Mouse (Mus musculus) hindbrain, embryonic 15.5 days (tissue): ENCODE measurements around the gene Stum. TPM values are rescaled to one million over a fixed set of nuclear protein-coding genes. Genes with fewer than 3 reads are reported as not detected.
"Not testable (repeated sequence)": the region's sequence is repeated elsewhere in the genome, so short reads cannot be mapped to it uniquely, and the experiment has no call there.

Source experiments
- ATAC-seq: fragments of 200-750 bp; cut with Nextera tagmentation; 2 replicates; pipeline ENCODE4 v1.8.0; 2017; ENCODE audit warnings: low read depth, moderate number of reproducible peaks, moderate TSS enrichment; ENCODE audit not compliant: low FRiP score
- H3K27ac ChIP-seq: fragments of 300-500 bp; sonication (generic); replicated peaks from 2 replicates; pipeline ENCODE4 v1.5.1; 2015; ENCODE audit warnings: mild to moderate bottlenecking, inconsistent platforms
- H3K27me3 ChIP-seq: fragments of 300-500 bp; sonication (generic); 2 replicates; pipeline ENCODE4 v1.6.1; 2015; ENCODE audit warnings: control low read depth, inconsistent platforms
- H3K36me3 ChIP-seq: fragments of 300-500 bp; sonication (generic); 2 replicates; pipeline ENCODE4 v1.6.1; 2015; ENCODE audit warnings: control low read depth, inconsistent platforms
- H3K4me1 ChIP-seq: fragments of 300-500 bp; sonication (generic); replicated peaks from 2 replicates; pipeline ENCODE4 v1.6.1; 2015; ENCODE audit warnings: control low read depth, inconsistent platforms
- H3K4me2 ChIP-seq: fragments of 300-500 bp; sonication (generic); 2 replicates; pipeline ENCODE4 v1.6.1; 2015; ENCODE audit warnings: moderate library complexity, mild to moderate bottlenecking, inconsistent platforms
- H3K4me3 ChIP-seq: fragments of 300-500 bp; sonication (generic); 2 replicates; pipeline ENCODE4 v1.5.1; 2015; ENCODE audit warnings: mild to moderate bottlenecking, inconsistent platforms
- H3K9ac ChIP-seq: fragments of 300-500 bp; sonication (generic); 2 replicates; pipeline ENCODE4 v1.6.1; 2015; ENCODE audit warnings: inconsistent platforms
- H3K9me3 ChIP-seq: fragments of 300-500 bp; sonication (generic); 2 replicates; pipeline ENCODE4 v1.6.1; 2016; ENCODE audit warnings: control low read depth, inconsistent platforms
- WGBS: fragments of 180-500 bp; shearing (Covaris S2); methylation state at CpG from one replicate; pipeline ENCODE4 v1.1.7; 2015; 5-methylcytosine and 5-hydroxymethylcytosine counted together
- polyA plus RNA-seq: library from polyadenylated mRNA; unstranded; fragments of >200 nt; fragmentation: Nextera tagmentation; extraction: Ambion mirVana; gene quantifications from 2 replicates; pipeline ENCODE4 v1.2.1, GENCODE M21; 2015

Stum gene
- polyA plus RNA-seq, 1 experiment from 2014 or later, result 12.7 TPM

DNA sequence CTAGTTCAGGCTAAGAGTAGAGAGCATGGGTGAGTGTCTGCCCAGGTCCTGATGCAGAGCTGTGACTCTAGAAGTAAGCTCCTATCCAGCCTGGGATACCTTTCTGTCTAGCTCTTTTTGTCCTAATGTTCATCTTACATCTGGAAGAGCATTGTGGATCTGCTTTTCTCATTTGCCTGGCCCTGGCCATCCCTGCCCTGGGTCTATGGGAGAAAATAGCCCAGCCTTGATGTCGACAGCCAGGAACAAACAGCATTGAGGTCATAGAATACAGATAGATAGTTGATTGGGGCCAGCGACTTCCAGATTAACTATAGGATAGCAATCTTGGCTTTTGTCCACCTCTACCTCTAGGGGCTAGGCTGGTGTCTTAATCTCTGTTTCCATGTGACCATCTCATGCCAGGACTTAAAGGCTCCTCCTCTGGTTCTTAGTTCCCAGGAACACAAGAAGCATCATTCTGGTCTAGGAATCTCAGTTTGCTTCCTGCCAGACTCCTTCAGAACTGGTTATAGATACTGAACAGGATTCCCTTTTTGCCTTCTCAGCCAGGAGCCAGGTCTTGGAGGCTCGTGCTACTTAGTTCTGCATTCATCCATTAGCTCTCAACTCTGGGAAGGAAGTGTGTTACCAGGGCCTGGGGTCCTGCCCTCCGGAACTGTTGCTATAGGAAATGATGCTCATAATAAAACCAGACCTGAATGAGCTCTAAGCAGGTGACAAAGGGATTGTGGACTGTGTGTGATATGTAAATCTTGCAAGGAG, 82.4 kb downstream of the Stum start:
- WGBS, result 73% methylated on average over 4 of the region's 4 CpGs
- 0 out of 2 replicates have a peak, but pooled peaks cover 6% of the 10 kb centered on the region for H3K4me1 ChIP-seq
- no peaks in the 10 kb centered on the region for H3K27me3 ChIP-seq
- no peak overlapping the region for H3K9ac ChIP-seq
- ATAC-seq, result no peak
- no peak overlapping the region for H3K4me3 ChIP-seq
- H3K4me2 ChIP-seq, result no peak overlapping the region
- H3K36me3 ChIP-seq, result no peaks in the 10 kb centered on the region
- no peak overlapping the region for H3K27ac ChIP-seq
- H3K9me3 ChIP-seq, result no peaks in the 10 kb centered on the region

- H3K4me1 ChIP-seq, result 0 out of 2 replicates have a peak, but pooled peaks cover 6% of the 10 kb centered on the region
- H3K27me3 ChIP-seq, result no peaks in the 10 kb centered on the region
- no peak overlapping the region for H3K4me2 ChIP-seq
- H3K36me3 ChIP-seq, result no peaks in the 10 kb centered on the region
- no peak for ATAC-seq
- H3K4me3 ChIP-seq, result no peak overlapping the region
- WGBS, result 82% methylated on average over 3 of the region's 3 CpGs
- H3K9me3 ChIP-seq, result no peaks in the 10 kb centered on the region
- no peak overlapping the region for H3K9ac ChIP-seq
- H3K27ac ChIP-seq, result no peak overlapping the region
These were observed 84.9 kb downstream of the Stum start for GRCm38 (mm10) chr1:180398446-180398845.

DNA sequence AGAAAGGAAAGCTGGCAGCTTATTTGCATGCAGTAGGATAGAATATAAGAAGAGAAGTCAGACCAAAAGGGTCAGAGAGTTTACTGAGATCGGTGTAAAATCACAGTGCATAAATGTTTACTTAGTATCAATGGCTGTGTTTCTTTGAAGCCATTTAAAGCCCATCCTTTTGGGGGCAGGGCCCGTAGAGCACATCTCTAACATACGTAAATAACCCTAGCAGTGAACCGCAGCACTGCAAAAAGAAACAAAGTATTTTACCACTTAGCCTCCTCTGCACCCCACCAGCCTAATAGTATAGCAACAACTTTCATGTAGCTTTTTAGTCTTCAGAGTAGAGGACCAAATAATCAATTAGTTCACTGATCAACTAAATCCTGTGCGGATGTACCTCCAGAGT, 85.6 kb downstream of the Stum start:
- ATAC-seq, result no peak
- WGBS, result 75% methylated on average over 5 of the region's 5 CpGs
- no peaks in the 10 kb centered on the region for H3K36me3 ChIP-seq
- no peaks in the 10 kb centered on the region for H3K27me3 ChIP-seq
- no peak overlapping the region for H3K27ac ChIP-seq
- H3K4me1 ChIP-seq, result 0 out of 2 replicates have a peak, but pooled peaks cover 6% of the 10 kb centered on the region
- H3K9me3 ChIP-seq, result no peaks in the 10 kb centered on the region
- no peak overlapping the region for H3K4me2 ChIP-seq
- no peak overlapping the region for H3K9ac ChIP-seq
- H3K4me3 ChIP-seq, result no peak overlapping the region

- Histone ChIP-seq H3K9ac (no peak overlapping the region), H3K4me3 (no peak overlapping the region), H3K36me3 (no peaks in the 10 kb centered on the region), H3K9me3 (no peaks in the 10 kb centered on the region), H3K27me3 (no peaks in the 10 kb centered on the region), H3K27ac (peak overlapping the region; percentile 50; the same call in 1 of the 2 replicates), H3K4me1 (no peaks in the 10 kb centered on the region), H3K4me2 (no peak overlapping the region)
- no peak for ATAC-seq
- 85% methylated on average over 12 of the region's 12 CpGs for WGBS
These were observed 89.4 kb downstream of the Stum start for GRCm38 (mm10) chr1:180393873-180394272.

- no peak overlapping the region for H3K9ac ChIP-seq
- peaks cover 6% of the 10 kb centered on the region for H3K4me1 ChIP-seq
- 68% methylated on average over 9 of the region's 9 CpGs for WGBS
- H3K36me3 ChIP-seq, result no peaks in the 10 kb centered on the region
- H3K4me3 ChIP-seq, result no peak overlapping the region
- H3K27ac ChIP-seq, result peak overlapping the region; percentile 50; the same call in 1 of the 2 replicates
- no peak for ATAC-seq
- no peaks in the 10 kb centered on the region for H3K9me3 ChIP-seq
- H3K4me2 ChIP-seq, result no peak overlapping the region
- H3K27me3 ChIP-seq, result no peaks in the 10 kb centered on the region
These were observed 90.1 kb downstream of the Stum start for GRCm38 (mm10) chr1:180393017-180393797.

- Histone ChIP-seq H3K4me3 (no peak overlapping the region), H3K27ac (no peak overlapping the region), H3K36me3 (no peaks in the 10 kb centered on the region), H3K27me3 (no peaks in the 10 kb centered on the region), H3K4me2 (no peak overlapping the region), H3K9me3 (no peaks in the 10 kb centered on the region), H3K4me1 (peaks cover 9% of the 10 kb centered on the region), H3K9ac (no peak overlapping the region)
- ATAC-seq, result no peak
- WGBS, result 88% methylated on average over 5 of the region's 5 CpGs
These were observed 91.0 kb downstream of the Stum start for GRCm38 (mm10) chr1:180392137-180392798.

- ATAC-seq, result no peak
- no peak overlapping the region for H3K4me3 ChIP-seq
- WGBS, result 93% methylated on average over 4 of the region's 4 CpGs
These were observed 91.7 kb downstream of the Stum start for GRCm38 (mm10) chr1:180391575-180391945.

GRCm38 (mm10) chr1:180390746-180391574, 92.3 kb downstream of the Stum start:
- Histone ChIP-seq H3K27ac (no peak overlapping the region), H3K9ac (no peak overlapping the region), H3K4me3 (no peak overlapping the region), H3K4me1 (peaks cover 20% of the 10 kb centered on the region), H3K36me3 (no peaks in the 10 kb centered on the region), H3K27me3 (no peaks in the 10 kb centered on the region), H3K4me2 (no peak overlapping the region), H3K9me3 (no peaks in the 10 kb centered on the region)
- 72% methylated on average over 10 of the region's 10 CpGs for WGBS
- no peak for ATAC-seq

More at GRCm38 (mm10) chr1:180391575-180391945, 91.7 kb downstream of the Stum start:
- no peak overlapping the region for H3K4me2 ChIP-seq
- H3K27ac ChIP-seq, result no peak overlapping the region
- H3K27me3 ChIP-seq, result no peaks in the 10 kb centered on the region
- H3K4me1 ChIP-seq, result peaks cover 17% of the 10 kb centered on the region
- no peaks in the 10 kb centered on the region for H3K9me3 ChIP-seq
- no peak overlapping the region for H3K9ac ChIP-seq
- H3K36me3 ChIP-seq, result no peaks in the 10 kb centered on the region

GRCm38 (mm10) chr1:180390321-180390731, 93.0 kb downstream of the Stum start:
- Histone ChIP-seq H3K27me3 (no peaks in the 10 kb centered on the region), H3K4me3 (no peak overlapping the region), H3K4me2 (no peak overlapping the region), H3K4me1 (peaks cover 20% of the 10 kb centered on the region), H3K9ac (no peak overlapping the region), H3K36me3 (no peaks in the 10 kb centered on the region), H3K27ac (no peak overlapping the region), H3K9me3 (no peaks in the 10 kb centered on the region)
- ATAC-seq, result no peak
- WGBS, result 76% methylated on average over 3 of the region's 3 CpGs

DNA sequence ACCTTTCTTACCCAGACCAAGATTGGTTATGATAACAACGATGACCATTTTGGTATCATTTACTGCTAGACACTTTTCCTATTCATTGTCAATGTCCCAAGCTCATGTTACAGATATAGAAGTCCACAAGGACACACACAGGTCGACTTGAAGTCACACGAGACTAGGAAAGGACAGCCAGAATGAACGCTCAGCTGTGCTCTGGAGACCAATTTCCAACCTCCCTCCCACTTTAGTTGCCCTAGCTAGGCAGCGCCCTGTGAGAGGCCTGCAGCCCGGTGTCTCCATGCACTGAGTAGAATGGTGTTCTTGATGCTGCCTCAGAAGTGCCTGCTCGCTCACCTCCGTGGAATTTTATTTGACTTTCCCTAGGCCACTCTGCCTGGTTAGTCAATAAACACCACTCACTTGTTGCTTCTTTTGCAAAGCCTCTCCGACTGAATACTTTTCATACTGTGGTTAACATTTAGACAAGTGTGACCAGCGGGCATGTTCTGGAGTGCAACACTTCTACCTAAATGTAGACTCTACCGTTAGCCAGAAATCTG, 94.0 kb downstream of the Stum start:
- not testable (repeated sequence) for H3K4me2 ChIP-seq, H3K4me3 ChIP-seq, H3K36me3 ChIP-seq, H3K27ac ChIP-seq, H3K9ac ChIP-seq, ATAC-seq, H3K27me3 ChIP-seq, H3K9me3 ChIP-seq
- WGBS, result 89% methylated on average over 11 of the region's 11 CpGs
- peaks cover 20% of the 10 kb centered on the region for H3K4me1 ChIP-seq

- Histone ChIP-seq H3K36me3 (no peaks in the 10 kb centered on the region), H3K4me3 (no peak overlapping the region), H3K9ac (no peak overlapping the region), H3K27ac (peak overlapping the region; percentile 84), H3K27me3 (no peaks in the 10 kb centered on the region), H3K9me3 (no peaks in the 10 kb centered on the region), H3K4me2 (peak overlapping the region; percentile 80), H3K4me1 (peaks cover 20% of the 10 kb centered on the region)
- WGBS, result 53% methylated on average over 1 of the region's 1 CpGs
- ATAC-seq, result no peak
These were observed 94.8 kb downstream of the Stum start for GRCm38 (mm10) chr1:180388481-180388880.
